Mouse (Mus musculus) intestine, postnatal 0 days (tissue): Measurements from ENCODE around the gene C530025M09Rik. TPM values are rescaled to one million over a fixed set of nuclear protein-coding genes. Genes with fewer than 3 reads are reported as not detected.

Experiments used
- ATAC-seq: fragments of 200-750 bp; cut with Nextera tagmentation; 2 replicates; pipeline ENCODE4 v1.8.0; 2017; ENCODE audit warnings: mild to moderate bottlenecking, moderate TSS enrichment, moderate library complexity
- H3K27ac ChIP-seq: fragments of 300-500 bp; sonication (generic); 2 replicates; pipeline ENCODE4 v1.5.1; 2014; ENCODE audit warnings: mild to moderate bottlenecking, low read depth, low read length, moderate library complexity
- H3K27me3 ChIP-seq: fragments of 300-500 bp; sonication (generic); replicated peaks from 2 replicates; pipeline ENCODE4 v1.6.1; 2014; ENCODE audit warnings: low read length, mixed read lengths; ENCODE audit not compliant: control insufficient read depth, insufficient read depth
- H3K36me3 ChIP-seq: fragments of 300-500 bp; sonication (generic); 2 replicates; pipeline ENCODE4 v1.6.1; 2014; ENCODE audit warnings: mild to moderate bottlenecking, moderate library complexity; ENCODE audit not compliant: control insufficient read depth, insufficient read depth
- H3K4me1 ChIP-seq: fragments of 300-500 bp; sonication (generic); replicated peaks from 2 replicates; pipeline ENCODE4 v1.6.1; 2014; ENCODE audit warnings: antibody characterized with exemption, low read length, mixed read lengths; ENCODE audit not compliant: control insufficient read depth, insufficient read depth
- H3K4me2 ChIP-seq: fragments of 300-500 bp; sonication (generic); replicated peaks from 2 replicates; pipeline ENCODE4 v1.6.1; 2014; ENCODE audit warnings: low read depth, mild to moderate bottlenecking, moderate library complexity
- H3K4me3 ChIP-seq: fragments of 300-500 bp; sonication (generic); 2 replicates; pipeline ENCODE4 v1.5.1; 2014; ENCODE audit warnings: low read depth, low read length
- H3K9ac ChIP-seq: fragments of 300-500 bp; sonication (generic); 2 replicates; pipeline ENCODE4 v1.6.1; 2014; ENCODE audit warnings: mild to moderate bottlenecking, low read depth, low read length
- H3K9me3 ChIP-seq: fragments of 300-500 bp; sonication (generic); 2 replicates; pipeline ENCODE4 v1.6.1; 2016; ENCODE audit warnings: mixed run types; ENCODE audit not compliant: control insufficient read depth
- CTCF ChIP-seq: sonication (generic); IDR thresholded peaks from 2 replicates; pipeline ENCODE4 v1.5.1; 2016; ENCODE audit warnings: low read depth, mild to moderate bottlenecking, control low read depth, antibody characterized with exemption, moderate library complexity
- WGBS: fragments of 180-500 bp; shearing (Covaris S2); extraction: QIAGEN DNeasy Blood & Tissue Kit; methylation state at CpG from one replicate; pipeline ENCODE4 v1.1.7; 2014; 5-methylcytosine and 5-hydroxymethylcytosine counted together
- polyA plus RNA-seq: library from polyadenylated mRNA; unstranded; fragments of >200 nt; fragmentation: Nextera tagmentation; extraction: Ambion mirVana; gene quantifications from 2 replicates; pipeline ENCODE4 v1.2.1, GENCODE M21; 2015

Gene C530025M09Rik
- polyA plus RNA-seq, 1 experiment from 2014 or later, result 0.35 TPM

- Histone ChIP-seq H3K27ac (no peak overlapping the region), H3K9ac (no peak overlapping the region), H3K4me2 (no peak overlapping the region), H3K4me3 (no peak overlapping the region), H3K4me1 (no peaks in the 10 kb centered on the region), H3K27me3 (no peaks in the 10 kb centered on the region), H3K9me3 (no peaks in the 10 kb centered on the region), H3K36me3 (no peaks in the 10 kb centered on the region)
- WGBS, result 89% methylated on average over 3 of the region's 3 CpGs
- TF ChIP-seq CTCF, result no peak
- no peak for ATAC-seq
These were observed 30.0 kb upstream of the C530025M09Rik start for GRCm38 (mm10) chr2:149861002-149861401.

- no peak for TF ChIP-seq CTCF
- Histone ChIP-seq H3K9me3 (no peaks in the 10 kb centered on the region), H3K27ac (no peak overlapping the region), H3K36me3 (no peaks in the 10 kb centered on the region), H3K4me3 (no peak overlapping the region), H3K9ac (no peak overlapping the region), H3K27me3 (no peaks in the 10 kb centered on the region), H3K4me1 (no peaks in the 10 kb centered on the region), H3K4me2 (no peak overlapping the region)
- WGBS, result 61% methylated on average over 4 of the region's 4 CpGs
- no peak for ATAC-seq
These were observed 17.8 kb upstream of the C530025M09Rik start for GRCm38 (mm10) chr2:149848778-149849177.

- Histone ChIP-seq H3K27ac (no peak overlapping the region), H3K4me1 (no peaks in the 10 kb centered on the region), H3K4me3 (no peak overlapping the region), H3K9ac (no peak overlapping the region), H3K36me3 (no peaks in the 10 kb centered on the region), H3K4me2 (no peak overlapping the region), H3K27me3 (no peaks in the 10 kb centered on the region), H3K9me3 (no peaks in the 10 kb centered on the region)
- TF ChIP-seq CTCF, result no peak
- 77% methylated on average over 2 of the region's 2 CpGs for WGBS
- ATAC-seq, result no peak
These were observed 13.6 kb upstream of the C530025M09Rik start for GRCm38 (mm10) chr2:149844575-149844974.

- WGBS, result 89% methylated on average over 2 of the region's 2 CpGs
- ATAC-seq, result no peak
- Histone ChIP-seq H3K4me1 (no peaks in the 10 kb centered on the region), H3K9me3 (no peaks in the 10 kb centered on the region), H3K27ac (no peak overlapping the region), H3K27me3 (no peaks in the 10 kb centered on the region), H3K4me2 (no peak overlapping the region), H3K36me3 (no peaks in the 10 kb centered on the region), H3K9ac (no peak overlapping the region), H3K4me3 (no peak overlapping the region)
- no peak for TF ChIP-seq CTCF
These were observed 8.7 kb upstream of the C530025M09Rik start for GRCm38 (mm10) chr2:149839666-149840065.

GRCm38 (mm10) chr2:149836471-149837135, 5.6 kb upstream of the C530025M09Rik start:
- no peaks in the 10 kb centered on the region for H3K36me3 ChIP-seq
- no peaks in the 10 kb centered on the region for H3K4me1 ChIP-seq
- H3K9ac ChIP-seq, result no peak overlapping the region
- no peak overlapping the region for H3K4me2 ChIP-seq
- H3K27ac ChIP-seq, result no peak overlapping the region
- no peak for ATAC-seq
- no peak for TF ChIP-seq CTCF
- WGBS, result 70% methylated on average over 2 of the region's 2 CpGs
- H3K9me3 ChIP-seq, result no peaks in the 10 kb centered on the region
- peaks cover 11% of the 10 kb centered on the region for H3K27me3 ChIP-seq
- no peak overlapping the region for H3K4me3 ChIP-seq

- no peaks in the 10 kb centered on the region for H3K4me1 ChIP-seq
- TF ChIP-seq CTCF, result no peak
- no peak overlapping the region for H3K27ac ChIP-seq
- H3K4me3 ChIP-seq, result no peak overlapping the region
- H3K27me3 ChIP-seq, result peaks cover 26% of the 10 kb centered on the region
- ATAC-seq, result no peak
- no peaks in the 10 kb centered on the region for H3K9me3 ChIP-seq
- H3K9ac ChIP-seq, result no peak overlapping the region
- no peaks in the 10 kb centered on the region for H3K36me3 ChIP-seq
- no peak overlapping the region for H3K4me2 ChIP-seq
- WGBS, result 85% methylated on average over 1 of the region's 1 CpGs
These were observed 4.1 kb upstream of the C530025M09Rik start for GRCm38 (mm10) chr2:149835091-149835490.
